In the genomic region with DNA sequence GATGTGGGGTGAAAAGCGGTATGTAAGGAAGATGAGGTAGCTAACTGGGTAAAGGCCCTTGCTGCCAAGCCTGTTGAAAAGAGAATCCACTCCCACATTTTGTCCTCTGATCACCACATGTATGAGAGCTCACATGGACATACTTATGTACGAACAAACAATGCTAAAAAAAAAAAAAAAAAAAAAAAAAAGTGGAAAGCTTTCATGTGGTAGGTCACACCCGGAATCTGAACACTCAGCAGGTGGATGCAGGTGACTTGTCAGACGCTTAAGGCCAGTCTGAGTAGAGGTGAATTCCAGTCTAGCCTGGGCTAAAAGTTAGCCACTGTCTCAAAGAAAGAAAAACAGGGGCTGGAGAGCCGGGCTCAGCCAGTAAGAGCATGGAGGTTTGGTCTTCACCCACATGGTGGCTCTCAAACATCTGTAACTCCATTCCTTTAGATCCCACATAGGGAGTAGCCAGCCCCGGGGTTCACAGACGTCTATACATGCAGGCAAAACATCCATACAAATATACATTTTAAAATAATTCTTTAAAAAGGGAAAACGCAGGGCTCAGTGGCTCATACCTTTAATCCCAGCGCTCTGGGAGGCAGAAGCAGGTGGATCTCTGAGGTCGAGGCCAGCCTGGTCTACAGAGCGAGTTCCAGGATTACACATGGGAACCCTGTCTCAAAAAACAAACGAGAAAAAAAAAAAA, we compare ENCODE assay signal across 1 mouse cellular context.
TF ChIP-seq lines count a peak whose summit lies in the region.

No protein-coding gene starts in this region.

TF ChIP-seq in MEL, 35 proteins besides CTCF, POLR2A, EP300 and RAD21 (continued from another document):
- no peak for TF ChIP-seq TCF12 (IDR thresholded peaks at IDR 0.05; ENCODE audit: low read depth, low read length)
- no peak for TF ChIP-seq GABPA (IDR thresholded peaks at IDR 0.05; ENCODE audit: low read depth, low read length)
TF ChIP-seq in MEL: peak in this region for 2.
